Mouse (Mus musculus): ENCODE data around the gene Alyref.
"Not testable (repeated sequence)": the region's sequence is repeated elsewhere in the genome, so short reads cannot be mapped to it uniquely, and the experiment has no call there.

The Alyref gene

DNA sequence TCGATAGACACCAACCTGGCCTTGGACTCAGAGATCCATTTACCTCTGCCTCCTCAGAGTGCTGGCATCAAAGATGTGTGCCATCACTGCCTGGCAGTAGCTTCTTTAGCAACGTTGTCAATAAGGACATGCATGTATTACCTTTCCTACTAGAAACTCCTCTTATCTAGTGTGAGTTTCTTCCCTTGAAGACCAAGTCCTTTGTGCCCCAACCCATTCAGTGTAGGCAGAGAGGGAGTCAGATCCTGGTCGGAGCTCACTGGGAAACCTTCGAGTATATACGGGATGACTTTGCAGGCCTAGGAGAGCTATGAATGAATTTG is 23.9 kb downstream of the Alyref start:
- no peak for DNase-seq (ENCODE audit: low read depth, low spot score)

DNA sequence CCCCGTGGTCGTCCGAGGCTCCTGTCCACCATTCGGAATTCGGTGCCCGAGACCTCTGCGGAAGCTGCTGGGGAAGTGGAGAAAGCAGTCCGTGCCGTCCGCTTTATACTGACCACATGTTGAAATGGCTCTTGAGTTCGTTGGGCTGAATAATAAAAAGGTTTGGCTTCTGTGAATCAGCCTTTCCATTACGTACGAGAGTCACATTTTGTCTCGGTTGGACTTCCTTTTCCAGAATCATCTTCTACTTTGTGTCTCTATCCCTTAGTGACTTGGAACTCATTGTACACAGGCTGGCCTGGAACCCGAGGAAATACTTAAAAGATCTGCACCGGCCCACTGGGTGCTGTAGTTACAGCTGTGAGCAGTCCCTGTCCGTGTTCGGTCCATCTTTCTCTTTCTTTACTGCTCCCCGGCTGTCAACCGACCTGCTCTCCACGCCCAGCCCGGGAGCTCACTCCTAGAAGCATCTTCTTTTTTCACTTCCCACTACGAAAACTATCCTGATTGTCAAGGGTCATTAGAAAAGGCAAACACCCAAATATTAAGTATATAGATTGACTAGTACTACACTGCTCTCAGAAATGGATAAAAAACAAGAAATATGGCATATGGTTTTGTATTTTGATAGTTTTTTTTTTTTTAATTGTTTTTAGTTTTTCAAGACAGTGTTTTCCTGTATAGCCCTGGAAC is 24.4 kb downstream of the Alyref start:
- peak; percentile 87 for DNase-seq (ENCODE audit: low read depth, low spot score)

DNA sequence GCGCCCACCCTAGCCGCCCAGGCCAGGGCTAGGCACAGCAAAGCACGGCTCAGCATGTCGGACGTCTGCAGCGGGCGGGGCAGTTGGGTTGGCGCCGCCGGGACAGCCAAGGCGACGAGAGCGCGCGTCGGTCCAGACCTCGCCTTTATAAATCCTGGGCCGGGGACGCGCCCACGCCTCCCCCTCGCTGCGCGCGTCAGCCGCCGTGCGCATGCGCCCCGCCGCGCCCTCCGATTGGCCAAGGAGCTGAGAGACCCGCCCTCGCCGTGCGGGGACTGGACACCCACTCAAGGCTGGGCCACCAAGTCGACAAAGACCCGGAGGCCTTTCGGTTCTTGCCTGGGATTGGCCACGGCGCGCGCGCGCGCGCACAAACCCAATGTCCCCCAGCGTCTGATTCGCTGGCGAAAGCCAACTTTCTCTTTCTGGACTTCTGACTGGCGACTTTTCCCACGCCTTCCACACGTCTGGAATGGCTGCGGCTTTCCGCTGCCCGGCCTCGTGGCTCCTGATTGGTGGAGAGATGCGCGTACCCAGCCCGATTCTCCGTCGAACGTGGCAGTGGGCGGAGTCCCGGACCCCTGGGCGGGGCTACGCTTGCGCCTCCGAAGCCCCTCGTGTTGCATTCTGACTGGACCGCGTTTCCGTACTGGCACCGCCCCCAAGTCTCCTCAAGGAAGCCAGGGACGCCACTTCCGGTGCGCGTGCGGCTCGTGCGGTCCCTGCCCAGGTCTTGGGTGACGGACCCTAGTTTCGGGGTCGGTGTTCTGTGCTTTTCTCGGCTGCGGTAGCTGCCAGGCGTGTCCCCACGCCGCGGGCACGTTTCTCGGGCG is 25.2 kb downstream of the Alyref start, which contains the start of gene P4hb:
Gene P4hb (minus strand): TSS at position 502 of the 833 bp plus-strand sequence.
- peak; percentile 100 for DNase-seq (ENCODE audit: low read depth, low spot score)

DNA sequence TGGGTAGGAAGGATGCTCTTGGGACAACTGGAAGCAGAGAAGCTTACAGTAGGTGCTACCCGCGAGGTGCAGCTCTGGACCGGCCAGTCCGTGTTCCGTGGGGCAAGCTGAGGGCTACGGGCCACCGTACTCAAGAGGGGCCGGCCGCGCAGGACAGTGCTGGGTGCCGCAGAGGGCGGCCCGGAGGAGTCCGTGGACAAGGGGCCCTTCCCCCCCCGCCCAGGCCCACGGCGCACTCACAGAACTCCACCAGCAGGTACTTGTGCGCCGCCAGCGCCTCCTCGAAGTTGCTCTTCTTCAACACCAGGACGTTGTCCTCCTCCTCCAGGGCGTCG is 25.8 kb downstream of the Alyref start:
- no peak for DNase-seq (ENCODE audit: low read depth, low spot score)

DNA sequence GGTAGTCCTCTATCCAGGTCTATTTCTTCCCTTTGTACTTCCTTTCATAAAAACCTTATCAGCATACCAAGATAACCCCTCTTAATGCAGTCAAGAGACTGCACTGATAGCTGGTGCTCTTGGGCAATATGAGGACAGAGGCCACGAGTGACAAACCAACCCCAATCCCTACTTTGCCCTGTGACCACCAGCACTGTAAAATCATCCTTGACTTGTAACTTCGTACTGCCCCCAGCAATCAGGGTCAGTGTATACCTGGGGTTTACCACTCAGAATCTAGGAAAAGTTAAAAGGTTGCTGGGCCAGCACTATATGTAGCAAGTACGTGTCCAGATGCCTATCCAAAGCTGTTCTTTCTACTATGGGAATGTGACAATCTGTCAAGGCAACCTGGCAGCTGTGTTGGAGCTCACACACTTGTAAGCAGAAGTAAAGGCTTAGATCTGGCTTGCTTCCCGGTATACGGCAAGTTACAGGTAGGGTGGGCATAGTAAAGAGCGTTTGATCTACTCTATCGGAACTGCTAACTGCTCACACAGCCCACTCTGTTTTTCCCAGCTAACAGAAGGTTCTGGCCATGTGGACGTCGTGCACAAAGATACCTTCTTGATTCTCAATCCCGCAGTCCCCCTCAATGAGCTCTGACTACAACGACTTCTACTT is 26.3 kb downstream of the Alyref start:
- no peak for DNase-seq (ENCODE audit: low read depth, low spot score)

DNA sequence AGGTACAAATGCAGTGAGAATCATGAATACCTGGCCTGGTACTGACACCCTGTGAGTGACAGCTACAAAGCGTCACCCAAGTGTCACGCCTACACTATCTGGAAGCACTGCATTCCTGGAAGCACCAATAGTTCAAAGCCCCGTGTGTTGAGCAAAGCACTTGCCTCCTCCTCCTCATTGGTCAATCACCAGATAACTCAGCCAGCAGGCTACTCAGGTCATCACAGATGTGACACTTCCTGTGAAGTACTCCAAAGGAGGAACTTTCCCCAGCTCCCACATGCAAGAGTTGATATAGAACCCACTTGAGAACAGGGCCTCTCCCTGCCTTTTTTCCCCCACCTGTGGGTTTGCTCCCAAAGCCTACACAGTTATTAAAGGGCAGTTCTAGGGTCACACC is 27.0 kb downstream of the Alyref start:
- no peak for DNase-seq (ENCODE audit: low read depth, low spot score)

DNA sequence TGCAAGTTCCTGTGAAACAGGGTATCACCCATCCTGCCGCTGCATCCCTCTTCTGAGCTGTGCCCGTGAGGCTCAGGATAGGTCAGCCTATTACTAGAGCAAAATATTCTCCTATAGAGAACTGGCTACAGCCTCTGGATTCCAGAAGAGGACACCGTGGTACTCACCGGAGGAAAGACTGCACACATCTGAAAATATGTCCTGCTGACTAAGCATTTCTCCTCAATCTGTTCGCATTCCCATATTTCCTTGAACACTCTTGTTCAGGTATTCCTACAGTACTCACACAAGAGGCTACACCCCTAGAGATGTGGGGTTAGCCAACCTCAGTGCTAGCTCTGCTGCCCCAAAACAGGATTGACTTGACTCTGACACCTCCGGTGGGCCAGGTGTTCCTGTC is 29.8 kb downstream of the Alyref start:
- DNase-seq (ENCODE audit: low read depth, low spot score): no peak

DNA sequence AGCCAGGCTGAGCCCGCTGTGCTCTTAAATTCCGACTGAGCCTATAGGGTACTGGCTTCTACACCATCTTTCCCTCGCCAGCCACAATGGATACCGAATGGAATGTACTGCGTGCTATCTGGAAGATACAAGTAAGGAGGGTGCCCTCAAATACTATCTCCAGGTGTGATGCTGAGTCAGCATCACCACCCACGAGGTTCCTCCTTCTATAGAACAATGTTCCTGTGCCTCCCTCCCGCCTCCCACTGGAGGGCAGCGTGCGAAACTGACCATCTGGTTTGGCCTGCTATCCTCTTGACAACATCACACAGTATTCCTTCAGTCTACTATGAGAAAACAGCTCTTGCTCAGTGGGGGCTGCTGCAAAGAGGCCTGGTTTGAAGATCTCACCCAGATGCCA is 33.1 kb downstream of the Alyref start:
- DNase-seq (ENCODE audit: low read depth, low spot score): no peak

DNA sequence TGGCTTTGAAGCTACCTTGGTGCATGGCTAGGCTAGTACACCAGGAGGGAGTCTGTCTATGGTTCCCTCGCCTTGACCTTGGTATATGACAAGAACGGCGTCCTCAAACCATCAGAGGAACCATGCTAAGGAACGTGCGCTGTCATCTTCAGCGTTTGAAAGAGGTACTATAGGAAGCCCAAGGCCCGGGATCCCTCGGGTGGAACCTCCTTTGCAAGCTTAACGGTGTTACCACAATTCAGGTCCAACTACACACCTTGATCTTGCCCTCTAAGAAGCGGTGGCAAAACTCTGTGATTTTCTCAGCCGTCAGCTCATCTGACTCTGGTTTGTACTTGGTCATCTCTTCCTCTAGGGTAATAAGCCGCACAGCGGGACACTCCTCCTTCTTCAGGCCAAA is 35.2 kb downstream of the Alyref start:
- DNase-seq (ENCODE audit: low read depth, low spot score): no peak

DNA sequence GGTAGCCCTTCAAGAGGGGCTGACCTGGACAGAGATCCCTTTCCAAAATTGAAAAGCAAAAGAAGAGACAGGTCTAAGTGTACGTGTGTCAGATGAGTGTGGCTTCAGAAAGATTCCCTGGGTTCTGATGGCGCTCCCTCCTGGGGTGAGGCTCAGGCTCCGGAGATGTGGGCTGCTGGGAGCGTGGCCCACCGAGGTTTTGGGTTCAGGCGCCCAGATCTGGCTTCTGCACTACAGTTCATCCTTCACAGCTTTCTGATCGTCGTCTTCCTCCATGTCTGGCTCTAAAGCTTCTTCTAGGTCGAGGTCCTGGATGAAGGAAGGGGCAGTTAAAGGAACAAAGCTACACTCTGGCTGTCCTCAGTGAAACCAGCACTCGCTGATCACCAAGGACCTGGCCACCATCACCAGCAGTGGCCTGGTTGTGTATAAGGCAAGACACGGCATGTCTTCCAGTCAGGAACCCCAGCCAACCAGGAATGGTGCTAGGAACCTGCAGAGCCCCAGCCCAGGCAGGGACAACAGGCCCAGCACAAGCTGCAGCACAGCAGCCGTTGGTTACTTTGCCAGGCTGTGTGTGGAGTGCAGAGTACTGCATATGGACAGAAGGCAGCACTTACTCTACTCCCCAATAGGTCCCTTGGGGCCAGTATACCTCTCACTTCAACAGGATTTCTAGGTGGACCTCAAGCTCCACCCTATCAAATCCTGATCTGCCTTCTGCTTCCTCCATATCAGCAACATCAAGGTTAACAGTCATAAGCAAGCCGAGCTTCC is 37.0 kb downstream of the Alyref start:
- DNase-seq (ENCODE audit: low read depth, low spot score): no peak

DNA sequence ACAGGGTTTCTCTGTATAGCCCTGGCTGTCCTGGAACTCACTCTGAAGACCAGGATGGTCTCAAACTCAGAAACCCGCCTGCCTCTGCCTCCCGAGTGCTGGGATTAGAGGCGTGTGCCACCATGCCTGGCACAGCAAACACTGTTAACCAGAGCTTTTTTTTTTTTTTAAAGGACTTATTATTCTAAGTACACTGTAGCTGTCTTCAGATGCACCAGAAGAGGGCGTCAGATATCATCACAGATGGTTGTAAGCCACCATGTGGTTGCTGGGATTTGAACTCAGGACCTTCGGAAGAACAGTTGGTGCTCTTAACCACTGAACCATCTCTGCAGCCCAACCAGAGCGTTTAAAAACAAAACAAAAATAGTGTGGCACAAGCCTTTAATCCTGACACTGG is 39.3 kb downstream of the Alyref start:
- DNase-seq (ENCODE audit: low read depth, low spot score): not testable (repeated sequence)

DNA sequence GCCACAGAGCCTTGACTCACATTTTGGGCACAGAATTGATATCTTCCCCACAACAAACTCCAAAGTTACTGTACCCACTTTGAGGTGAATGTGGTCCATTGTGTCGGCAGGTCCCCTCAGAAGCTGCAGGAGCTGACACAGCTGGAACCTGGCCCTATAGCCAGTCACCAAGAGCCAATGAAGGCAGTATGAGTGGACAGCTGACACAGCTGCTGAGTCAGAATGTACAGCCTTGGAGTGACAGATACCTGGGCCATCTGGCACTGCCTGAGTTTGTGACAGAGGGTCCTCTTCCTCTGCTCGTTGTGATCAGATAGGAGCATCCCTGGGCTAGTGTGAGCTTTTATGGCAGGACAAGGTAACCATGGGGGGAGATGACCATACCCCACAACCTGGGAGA is 42.9 kb downstream of the Alyref start:
- DNase-seq (ENCODE audit: low read depth, low spot score): no peak

DNA sequence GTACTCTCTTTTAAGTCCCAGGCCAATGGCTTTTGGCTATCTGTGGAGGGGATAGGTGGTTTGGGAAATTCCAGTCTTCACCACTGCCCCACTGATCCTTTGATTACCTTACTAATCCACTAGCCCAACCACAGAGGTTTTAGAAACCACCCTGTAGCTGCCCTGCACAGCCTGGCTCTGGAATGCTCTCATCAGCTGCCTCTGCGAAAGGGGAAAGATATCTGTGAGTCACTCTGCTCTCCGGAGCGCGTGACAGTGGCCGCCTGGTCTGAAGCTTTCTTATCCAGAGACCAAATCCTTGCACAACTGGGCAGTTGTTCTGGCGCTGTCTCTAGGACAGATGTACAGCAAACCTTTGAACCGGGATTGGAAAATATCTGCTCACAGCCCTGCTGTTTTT is 43.3 kb downstream of the Alyref start:
- DNase-seq (ENCODE audit: low read depth, low spot score): no peak

DNA sequence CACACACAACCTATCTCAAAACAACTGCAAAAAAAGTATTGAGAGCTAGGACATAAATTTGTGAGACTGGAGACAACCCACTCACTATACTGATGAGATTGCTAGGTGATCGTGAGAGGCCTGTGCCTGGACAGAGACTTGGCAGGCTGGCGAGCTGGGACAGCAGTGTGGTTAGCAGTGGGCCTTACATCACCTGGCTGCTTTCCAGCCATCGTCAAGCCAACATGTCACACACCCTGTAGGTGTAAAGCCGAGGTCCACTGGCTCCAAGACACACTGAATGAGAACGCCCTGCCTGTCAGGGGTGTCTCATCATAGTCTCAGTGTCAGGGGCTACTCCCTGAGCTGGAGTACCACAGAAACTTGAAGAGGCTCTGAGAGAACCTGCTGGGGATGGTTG is 45.4 kb downstream of the Alyref start:
- no peak for DNase-seq (ENCODE audit: low read depth, low spot score)

DNA sequence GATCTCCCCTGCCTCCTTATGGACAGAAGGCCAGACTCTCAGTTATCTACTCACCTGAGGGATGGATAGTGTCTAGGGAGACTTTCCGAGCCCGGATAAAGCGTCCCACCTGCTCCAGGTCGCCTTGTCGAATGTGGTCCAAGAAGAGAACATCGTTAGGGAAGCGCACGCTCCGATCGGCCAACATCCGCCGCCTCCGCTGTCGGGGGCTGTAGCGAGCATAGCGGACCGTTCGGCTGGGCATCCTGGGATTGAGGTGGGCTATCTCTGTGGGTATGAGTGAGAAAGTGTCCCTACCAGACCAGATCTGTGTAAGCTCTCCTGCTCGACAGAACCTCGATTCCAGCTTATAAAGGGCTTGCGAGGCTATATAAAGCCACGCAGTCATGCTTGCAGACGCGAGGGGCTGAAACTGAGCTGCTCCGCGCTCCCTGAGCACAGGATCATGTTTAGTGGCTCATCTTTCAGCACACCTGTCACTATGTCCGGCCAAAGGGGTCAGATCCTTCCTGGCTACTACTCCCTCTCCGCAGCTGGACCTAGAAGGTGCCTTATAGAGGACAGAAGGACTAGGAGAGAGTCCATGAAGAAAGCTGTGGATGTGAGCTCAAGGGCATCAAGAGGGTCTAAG is 47.2 kb downstream of the Alyref start, which contains the start of gene Ppp1r27:
Gene Ppp1r27 (minus strand): TSS at position 323 of the 631 bp plus-strand sequence.
- DNase-seq (ENCODE audit: low read depth, low spot score): no peak

DNA sequence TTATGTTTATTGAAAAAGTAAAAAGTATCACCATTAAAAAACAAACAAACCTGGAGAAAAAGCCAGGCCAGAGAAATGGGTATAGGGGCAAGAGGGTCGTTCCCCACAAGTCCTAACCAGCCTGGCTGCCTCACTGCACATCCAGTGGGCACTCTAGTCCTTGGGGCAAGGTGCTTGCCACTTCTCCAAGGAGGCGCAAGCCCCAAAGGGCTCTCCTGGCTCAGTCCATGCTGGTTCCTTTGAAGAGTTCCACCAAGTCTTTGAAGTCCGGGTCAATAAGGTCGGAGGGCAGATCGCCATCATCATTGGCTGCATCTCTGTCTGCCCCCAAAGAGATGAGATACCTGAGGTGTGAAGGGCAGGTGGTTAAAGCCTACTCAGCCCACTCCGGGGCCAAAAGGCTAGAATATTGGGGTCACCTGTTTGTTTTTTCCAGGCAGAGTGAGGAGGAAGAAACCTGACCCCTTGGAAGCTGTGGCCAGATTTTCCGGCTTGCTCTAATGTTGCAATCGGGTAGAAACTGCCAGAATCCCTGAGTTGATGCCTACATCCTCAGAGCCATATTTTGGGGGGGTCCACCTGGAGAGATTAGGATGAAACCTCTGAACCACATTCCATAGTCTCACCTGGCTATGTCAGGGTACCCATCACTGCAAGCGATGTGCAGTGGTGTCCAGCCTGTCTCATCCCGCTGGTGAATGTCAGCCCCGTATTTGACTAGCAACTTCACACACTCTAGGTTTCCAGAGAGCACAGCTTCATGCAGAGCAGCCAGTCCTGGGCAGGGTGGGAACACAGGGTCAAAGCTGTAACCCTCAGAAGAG is 48.0 kb downstream of the Alyref start:
- no peak for DNase-seq (ENCODE audit: low read depth, low spot score)

DNA sequence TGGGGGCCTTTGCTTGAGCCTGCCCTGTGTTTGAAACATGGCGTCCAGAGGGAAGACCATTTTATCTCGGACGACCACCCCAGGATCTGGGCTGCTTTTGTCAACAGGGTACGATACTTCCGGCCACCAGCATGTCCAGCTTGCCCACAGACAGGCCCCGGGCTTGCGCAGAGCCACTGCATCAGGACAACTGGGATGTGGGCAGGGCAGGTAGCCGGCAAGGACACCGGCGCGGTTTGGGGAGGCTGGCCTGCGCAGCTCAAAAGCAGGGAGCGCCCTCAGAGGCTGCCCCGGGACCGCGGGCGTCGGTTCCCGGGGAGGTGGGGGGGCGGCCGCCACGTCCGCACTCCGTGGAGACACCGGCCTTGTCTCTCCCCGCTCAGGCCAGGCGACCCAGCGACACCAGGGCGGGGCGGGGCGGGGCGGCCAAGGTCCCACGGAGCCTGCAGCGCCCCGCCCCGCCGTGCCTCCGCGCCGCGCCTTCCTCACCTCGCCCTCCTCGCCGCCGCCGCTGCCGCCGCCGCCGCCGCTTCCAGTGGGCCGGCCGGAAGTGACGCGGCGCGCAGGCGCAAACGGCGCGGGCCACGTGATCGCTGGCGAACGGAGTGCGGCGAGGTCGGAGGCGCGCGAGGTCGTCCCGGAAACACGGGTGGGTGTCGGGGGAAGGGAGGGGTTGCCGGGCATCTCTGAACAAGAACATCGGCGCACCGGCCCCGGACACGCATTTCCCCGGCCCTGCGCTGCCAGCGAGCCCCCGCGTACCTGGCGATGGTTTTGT is 48.8 kb downstream of the Alyref start, which contains the start of gene Mcrip1:
Gene Mcrip1 (minus strand): TSS at position 560 of the 778 bp plus-strand sequence.
- peak; percentile 94 for DNase-seq (ENCODE audit: low read depth, low spot score)

DNA sequence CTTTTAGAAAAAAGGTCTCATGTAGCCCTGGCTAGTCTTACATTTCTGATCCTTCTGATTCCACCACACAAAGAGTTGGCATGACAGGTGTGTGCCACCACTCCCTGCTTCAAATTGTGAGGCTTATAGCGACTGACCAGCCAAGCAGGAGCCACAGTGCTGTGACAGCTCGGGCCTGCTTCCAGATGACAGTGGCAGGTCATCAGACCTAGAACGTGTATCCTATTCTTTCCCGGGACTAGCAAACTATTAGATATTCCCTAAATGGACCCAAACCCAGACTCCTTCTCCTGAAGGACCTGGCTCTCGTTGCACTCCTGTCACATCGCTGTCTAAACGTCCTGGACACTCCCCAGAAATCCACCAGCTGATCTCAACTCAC is 49.4 kb downstream of the Alyref start:
- no peak for DNase-seq (ENCODE audit: low read depth, low spot score)

DNA sequence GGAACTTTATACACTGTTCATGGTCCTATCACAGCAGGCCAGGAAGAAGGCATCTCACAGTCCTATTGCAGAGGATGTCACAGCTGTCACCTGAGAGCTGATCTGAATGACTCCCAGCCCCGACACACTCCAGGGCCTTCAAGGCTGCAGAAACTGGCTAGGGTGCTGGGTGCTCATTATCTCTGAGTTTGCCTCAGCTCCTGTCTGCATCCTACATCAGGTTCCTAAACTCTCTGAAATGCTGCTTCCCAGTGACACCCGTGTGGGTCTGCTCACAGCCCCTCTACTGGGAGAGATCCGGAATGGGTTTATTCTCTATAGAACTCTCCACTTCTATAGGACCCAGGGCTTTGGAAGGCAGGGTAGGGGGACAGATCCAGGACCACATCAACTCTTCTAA is 50.0 kb downstream of the Alyref start:
- no peak for DNase-seq (ENCODE audit: low read depth, low spot score)

DNA sequence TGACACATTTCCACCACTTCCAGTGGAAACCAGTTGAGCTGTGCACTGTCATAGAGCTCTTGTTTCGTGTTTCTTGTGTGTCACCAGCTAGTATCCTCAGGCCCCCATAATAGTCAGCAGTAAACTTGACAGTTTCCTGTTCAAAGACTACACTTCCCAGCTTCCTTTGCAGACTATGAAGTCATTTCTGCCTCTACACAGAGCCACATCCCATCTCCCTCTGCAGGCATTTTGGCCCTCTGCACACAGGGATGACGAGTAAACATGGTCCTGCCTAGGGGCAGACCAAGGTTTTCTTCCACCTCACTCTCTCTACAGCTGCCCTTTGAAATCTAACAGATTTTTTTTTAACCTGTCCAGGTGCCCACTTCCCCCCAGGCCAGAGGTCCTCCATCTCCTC is 50.7 kb downstream of the Alyref start:
- DNase-seq (ENCODE audit: low read depth, low spot score): peak; percentile 31
